Mouse (Mus musculus): ENCODE data around the gene D630045J12Rik.

Gene D630045J12Rik

DNA sequence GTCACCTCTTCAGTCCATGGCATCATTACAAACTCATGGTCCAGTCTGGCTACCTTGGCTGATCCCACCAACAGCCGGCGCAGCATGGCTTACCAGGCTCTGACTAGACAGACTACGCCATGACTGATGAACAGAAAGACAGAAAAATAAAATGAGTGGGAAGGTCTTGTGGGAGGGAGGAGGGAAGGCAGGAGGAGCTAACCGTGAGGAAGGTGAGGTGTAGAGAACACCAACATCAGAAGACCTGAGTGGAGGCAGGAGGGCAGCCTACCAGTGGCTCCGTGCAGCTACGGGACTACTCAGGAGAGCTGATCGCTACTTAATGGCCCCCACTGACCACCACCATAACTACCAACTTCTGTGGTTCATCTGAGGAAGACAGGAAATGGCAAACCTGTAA lies 60.9 kb downstream of the D630045J12Rik start:
- DNase-seq (ENCODE audit: low spot score): no peak

DNA sequence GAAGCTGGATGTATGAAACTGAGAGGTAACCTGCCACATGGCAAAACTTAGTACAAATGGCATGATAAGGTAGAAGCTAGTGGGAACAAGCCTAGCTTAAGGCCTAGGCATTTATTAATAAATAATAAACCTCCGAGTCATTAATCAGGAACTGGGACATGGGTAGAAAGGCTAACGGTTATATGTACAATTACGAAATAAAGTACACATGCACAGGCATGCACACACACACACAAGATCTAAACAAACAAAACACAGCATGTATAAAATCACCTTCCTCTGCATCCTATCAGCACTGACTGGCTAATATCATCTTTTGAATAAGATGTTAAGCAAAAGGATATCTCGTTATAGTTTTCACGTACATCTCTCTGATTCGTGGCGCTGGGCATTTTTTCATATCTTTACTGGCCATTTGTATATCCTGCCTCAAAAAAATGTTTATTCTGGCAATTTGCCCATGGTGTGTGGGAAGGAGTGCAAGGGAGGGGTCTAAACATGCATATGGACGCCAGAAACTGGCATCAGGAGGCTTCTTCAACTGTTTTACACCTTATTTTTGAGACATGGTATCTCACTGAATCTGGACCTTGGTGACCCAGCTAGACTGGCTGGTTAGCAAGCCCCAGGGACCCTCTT lies 67.4 kb downstream of the D630045J12Rik start:
- no peak for DNase-seq (ENCODE audit: low spot score)

DNA sequence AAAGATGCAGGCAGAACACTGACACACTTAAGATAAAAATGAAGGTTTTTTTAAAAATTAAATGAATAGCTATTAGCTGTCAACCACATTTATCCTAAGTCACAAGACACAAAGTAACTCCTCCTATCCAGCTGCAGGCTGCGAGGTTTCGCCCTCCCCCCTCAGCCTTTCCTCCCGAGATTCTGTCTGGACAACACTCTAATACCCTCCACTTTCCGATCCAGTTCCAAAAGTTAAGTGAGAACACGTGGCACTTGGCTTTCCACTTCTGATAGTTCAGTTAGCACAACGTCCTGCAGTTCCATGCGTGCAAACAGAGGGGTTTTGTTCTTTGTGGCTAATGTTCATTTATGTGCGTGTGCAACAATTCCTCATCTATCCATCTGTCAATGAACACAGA lies 69.0 kb downstream of the D630045J12Rik start:
- no peak for DNase-seq (ENCODE audit: low spot score)

DNA sequence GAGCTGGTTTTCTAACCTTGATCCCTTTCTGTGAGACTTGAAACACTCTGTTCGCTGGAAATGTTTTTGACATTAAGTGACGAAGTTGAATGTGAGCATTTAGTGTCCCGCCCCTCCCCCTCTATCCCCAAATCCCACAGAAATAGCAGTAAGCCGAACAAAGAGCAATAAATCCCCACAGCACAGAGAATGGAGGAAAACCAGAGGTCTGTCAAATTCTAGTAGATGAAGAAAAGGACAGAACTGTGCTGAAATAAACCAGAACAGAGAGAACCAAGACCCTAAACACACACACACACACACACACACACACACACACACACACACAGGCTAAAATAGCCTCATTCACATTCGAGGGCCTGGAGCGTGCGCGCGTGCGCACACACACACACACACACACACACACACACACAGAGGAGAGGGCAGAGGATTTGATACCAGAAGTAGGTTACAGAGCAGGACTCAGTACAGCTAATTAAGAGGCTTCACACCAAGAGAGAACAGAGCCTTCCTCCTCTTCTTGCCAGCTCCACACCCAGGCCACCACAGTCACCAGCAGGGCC lies 72.0 kb downstream of the D630045J12Rik start:
- DNase-seq (ENCODE audit: low spot score): no peak

DNA sequence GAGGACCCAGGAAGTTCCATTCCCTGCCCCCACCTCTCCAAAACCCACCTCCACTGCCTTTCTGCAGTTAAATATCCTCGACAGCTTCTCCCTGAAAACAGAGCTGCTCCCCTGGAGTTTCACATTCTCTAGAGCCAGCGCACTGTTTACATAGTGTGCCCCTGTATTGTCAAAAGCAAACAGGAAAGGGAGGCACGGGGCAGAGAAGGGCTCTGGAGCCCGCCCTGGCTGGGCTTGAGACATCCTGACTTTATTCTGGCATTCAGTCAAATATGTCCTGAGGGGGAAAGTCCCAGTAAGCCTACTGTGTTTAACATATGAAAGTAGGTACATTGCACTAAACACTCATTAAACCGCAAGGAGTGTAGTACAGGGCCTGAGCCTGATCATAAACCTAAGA lies 73.1 kb downstream of the D630045J12Rik start:
- DNase-seq (ENCODE audit: low spot score): no peak

DNA sequence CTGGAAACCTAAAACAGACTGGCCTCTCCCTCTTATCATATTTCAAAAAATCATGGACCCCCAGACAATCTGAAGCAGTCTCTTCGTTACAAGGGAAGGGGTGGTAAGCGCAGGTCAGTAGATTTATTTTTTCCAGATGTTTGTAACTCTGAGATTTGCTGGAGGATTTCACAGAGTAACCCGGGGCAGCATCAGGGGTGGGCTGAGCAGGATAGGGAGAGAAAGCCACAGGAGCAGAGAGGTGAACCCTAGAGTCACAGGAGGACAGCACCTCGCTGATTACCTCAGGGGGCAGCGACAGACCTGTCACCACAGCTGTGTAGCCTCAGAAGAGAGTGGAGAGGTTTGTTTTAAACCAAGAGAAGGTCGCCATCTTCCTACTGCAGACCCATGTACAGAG lies 88.4 kb downstream of the D630045J12Rik start:
- peak; percentile 53 for DNase-seq (ENCODE audit: low spot score)

DNA sequence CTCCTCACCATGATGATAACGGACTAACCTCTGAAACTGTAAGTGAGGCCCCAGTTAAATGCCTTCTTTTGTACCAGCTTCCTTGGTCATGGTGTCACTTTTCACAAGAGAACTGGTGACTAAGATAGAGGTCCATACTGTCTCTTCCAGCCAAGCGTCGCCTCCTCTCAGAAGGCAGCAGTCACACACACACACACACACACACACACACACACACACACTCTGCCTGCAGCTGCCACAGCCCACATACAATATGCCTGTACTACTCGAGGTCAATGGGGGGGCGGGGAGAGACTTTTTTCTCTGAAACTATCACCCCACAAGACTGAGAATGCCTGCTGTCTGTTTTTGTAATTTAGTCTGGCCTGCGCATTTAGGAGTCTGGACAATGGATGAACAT lies 89.1 kb downstream of the D630045J12Rik start:
- DNase-seq (ENCODE audit: low spot score): no peak

DNA sequence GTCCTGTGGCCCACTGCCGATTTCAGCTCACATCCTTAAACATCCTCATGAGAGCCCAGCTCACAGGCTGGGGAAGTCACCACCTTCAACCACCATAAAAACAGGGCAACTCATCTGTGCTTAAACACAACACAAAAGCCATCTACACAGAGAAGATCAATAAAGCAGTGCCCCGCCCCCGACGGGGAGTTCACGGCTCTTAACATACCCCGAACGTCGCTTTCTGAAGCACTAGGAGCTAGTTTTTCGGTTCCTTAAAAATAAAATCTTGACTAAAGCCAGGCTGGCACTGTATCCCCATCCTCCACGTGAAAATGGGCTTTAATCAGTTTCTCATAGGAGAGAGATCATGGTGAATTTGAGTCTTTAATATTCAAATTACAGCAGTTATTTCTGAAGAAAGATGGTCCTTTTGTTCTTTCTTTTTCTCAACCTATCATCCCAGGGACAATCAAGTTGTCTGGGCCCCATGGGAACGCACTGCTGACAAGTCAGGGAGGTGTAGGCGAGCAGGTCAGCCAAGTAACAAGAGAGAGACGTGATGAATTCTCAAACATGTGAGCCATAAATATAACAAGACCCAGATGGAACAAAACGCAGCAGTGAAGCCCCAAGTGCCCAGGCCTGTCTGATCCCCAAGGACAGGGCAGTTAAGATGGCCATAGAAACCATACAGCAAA lies 90.8 kb downstream of the D630045J12Rik start:
- DNase-seq (ENCODE audit: low spot score): peak; percentile 58

DNA sequence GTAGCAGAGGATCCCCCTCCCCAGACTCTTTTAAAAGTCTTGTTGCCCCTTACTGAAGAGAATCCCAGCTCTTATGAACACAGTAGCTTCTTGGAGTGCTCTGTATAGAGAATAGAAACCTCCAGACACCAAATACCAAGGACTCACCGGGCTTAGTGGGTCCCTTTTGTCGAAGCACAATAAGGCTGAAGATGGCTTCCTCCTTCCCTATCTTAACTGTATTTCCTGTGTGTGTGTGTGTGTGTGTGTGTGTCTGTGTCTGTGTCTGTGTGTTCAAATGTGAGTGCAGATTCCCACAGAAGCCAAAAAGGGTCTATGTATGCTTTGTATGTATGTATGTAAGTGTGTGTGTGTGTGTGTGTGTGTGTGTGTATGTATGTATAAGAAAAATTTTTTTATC lies 93.3 kb downstream of the D630045J12Rik start:
- DNase-seq (ENCODE audit: low spot score): no peak

DNA sequence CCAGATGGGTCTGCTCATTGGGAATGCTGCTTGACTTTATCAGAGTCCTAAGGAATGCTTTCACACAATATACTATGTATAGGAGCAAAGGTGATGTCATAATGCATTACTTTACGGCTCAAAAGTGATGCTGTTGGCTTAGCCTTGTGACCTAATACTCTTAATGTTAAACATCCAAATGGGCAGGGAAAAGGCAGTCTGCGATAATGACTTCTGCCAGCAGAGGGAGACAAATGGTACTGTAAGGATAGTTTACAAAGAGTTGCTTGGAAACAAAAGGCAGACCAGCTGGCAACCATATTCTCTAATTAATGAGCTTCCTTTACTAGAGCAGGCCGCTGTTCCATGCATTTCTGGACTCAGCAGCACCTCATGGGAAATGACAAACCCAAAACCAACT lies 93.7 kb downstream of the D630045J12Rik start:
- peak; percentile 96 for DNase-seq (ENCODE audit: low spot score)

DNA sequence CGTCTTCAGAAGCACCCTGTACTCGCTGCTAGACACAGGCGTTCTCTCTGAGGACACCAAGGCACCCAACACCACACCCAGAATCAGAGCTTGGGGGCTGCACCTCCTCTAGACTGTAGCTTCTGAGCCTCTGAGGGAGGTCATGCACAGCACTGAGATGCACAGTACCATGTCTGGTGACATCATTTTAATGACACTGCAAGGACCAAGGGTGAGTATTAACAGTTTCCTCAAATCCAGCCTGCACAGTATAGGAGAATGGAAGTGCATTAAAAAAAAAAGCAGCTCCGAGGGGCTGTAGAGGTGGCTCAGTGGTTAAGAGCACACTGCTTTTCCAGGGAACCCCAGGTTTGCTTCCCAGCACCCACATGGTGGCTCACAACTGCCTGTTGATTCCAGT lies 94.2 kb downstream of the D630045J12Rik start:
- DNase-seq (ENCODE audit: low spot score): no peak

DNA sequence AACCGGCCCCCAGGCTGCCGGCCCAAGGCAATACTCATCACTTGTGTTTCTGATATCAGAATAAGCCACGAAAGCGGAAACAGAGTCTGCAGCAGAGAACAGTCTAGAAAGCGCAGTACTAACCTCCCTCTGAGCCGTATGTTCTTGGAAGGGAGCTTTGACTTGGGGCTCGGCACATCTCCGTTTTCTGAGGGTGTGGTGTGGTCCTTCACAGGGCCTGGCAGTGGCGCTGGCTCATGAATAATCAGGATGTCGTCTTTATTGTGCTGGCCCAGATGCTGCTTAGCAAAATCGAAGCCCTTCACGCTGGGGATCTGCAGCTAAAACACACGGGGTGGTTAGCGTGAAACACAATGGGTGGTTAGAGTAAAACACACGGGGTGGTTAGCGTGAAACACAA lies 95.9 kb downstream of the D630045J12Rik start:
- no peak for DNase-seq (ENCODE audit: low spot score)

DNA sequence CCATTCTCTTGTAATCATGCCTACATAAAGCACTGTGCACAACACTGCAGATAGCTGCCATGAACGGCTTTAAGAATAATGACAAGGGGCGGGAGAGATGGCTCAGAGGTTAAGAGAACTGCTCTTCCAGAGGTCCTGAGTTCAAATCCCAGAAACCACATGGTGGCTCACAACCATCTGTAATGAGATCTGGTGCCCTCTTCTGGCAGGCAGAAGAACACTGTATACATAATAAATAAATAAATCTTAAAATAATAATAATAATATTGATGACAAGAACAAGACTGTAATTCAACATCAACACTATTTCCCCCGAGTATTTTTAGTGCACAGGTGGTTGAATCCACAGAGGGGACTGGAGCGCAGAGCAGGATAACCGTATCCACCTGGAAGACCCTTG lies 97.6 kb downstream of the D630045J12Rik start:
- DNase-seq (ENCODE audit: low spot score): no peak

DNA sequence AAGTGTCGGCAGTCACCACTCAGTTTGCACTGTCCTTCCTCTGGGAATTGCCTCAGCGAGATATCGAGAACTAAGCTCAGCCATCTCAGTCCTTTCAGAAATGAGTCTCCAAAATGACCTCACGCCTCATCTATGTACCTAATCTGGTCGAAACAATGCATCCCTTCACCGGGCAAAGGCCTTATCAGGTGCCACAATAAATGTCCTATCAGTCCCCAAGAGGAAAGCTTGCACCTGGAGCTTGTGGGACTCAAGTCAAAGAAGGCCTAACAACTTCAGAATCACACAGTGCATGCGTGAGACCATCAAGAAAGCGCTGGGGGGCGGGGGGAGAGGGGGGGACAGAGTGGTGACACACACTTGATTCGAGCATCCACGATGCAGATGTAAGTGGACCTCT lies 101.5 kb downstream of the D630045J12Rik start:
- DNase-seq (ENCODE audit: low spot score): no peak

DNA sequence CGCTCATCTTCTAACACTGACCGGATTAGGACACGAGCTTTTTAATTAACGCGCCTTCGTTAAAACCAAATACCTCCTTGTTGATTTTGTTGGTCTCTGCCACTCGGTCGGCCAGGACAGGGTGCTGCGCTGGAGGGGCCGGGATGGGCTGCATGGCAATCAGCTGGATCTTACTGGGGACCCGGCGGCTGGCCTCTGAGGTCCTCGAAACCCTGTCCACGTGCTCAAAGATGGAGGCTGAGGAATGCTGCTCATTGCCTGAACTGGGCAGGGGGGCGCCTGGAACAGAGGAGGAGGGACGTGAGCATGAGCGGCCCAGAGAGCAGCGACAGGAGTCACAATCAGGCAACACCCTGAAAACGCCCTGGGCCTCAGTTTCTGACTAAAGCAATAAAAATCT lies 104.3 kb downstream of the D630045J12Rik start:
- no peak for DNase-seq (ENCODE audit: low spot score)

DNA sequence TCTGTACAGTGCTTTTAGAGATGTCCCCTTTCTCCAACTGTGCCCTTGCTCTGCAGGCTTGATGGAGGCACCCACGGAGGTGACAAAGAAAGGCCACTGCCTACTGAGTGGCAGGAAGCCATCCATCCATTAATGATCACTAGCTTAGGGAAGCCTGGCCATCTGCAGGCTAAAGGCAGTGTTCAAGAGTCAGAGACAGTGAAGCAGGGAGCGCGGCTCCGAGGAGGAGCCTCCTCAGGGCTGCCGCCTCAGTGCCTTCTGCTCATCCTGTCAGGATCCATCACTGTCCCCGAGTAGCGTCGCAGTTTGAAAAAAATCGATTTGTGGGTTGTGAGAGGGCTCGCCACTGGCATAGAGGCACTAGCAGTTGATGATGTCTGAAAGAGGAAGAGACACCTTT lies 105.2 kb downstream of the D630045J12Rik start:
- DNase-seq (ENCODE audit: low spot score): no peak

DNA sequence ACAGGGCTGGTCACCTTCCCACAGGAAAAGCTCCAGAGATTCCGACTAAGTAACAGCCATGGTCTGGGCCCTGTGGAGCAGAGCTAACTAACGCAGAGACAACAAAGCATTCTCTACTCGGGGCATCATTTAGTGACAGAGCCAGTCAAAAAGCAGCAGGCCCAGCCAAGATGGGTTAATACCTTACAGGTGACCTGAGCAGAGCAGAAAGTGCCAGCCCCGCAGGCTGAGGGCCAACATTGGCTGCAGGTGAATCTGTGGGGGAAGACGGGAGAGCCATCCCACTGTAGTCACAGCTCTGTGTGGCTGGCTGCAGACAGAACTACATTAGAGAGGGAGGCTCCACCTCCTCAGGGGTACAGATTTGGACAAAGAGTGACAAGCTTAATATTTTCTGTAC lies 106.5 kb downstream of the D630045J12Rik start:
- DNase-seq (ENCODE audit: low spot score): no peak

DNA sequence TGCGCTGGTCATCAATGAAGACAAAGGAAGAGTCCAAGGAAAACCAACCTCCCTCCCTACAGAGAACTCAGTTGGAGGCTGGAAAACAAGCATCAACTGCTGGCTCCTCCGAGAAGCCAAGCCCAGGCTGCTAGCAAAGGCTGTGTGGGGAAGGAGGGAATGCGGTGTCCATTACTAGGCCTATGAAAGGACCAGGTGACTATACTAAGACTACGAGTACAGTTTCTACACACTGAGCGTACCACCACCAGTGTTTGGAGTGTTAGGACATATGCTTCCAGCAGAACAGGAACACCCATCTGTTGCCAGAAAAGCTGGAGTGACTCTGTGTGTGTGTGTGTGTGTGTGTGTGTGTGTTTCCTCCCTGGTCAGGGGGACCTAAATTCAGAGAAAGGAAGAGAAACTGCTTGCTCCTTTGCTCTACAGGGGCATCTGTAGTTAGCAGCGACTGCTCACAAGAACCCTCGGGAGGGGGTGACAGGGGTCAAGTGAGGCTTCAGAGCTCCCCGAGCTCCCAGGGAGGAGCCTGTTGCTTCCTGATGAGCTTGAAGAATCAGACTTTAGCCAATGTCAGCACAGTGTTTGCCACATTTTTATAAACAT lies 108.2 kb downstream of the D630045J12Rik start:
- DNase-seq (ENCODE audit: low spot score): no peak

DNA sequence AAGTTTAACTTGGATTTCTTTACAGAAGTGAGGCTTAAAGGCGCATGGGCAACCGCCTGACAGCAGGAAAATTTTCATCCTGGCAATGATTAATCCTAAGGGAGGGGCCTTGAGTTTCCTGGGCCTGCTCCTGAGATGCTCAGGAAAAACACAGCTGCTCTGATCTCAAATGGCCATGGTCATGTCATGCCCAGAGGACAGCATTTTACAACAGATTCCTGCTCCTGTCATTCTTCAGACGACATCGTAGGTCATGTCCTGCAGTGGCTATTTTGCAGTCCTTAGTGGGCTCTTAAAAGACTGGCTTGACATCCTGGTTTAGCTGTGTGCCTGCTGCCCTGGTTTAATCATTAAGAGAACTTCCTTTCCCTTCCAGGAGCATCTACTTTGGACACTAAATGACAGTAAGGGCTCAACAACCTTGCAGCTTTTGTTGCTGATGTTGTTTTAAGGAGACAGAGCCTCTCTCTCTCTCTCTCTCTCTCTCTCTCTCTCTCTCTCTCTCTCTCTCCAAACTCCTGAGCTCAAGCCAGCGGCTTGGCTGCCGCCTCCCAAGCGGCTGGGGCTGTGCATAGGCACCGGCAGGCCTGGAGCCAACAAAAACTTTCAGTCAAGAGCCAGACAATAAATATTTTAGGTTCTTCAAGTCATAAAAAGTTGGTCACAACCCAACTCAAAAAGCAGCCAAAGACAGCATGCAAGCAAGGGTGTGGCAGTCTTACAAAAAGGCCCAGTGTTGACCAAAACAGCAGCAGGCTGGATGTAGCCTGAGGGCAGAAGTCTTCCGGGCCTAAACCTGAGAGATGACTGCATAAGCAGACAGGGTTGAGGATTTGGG lies 109.4 kb downstream of the D630045J12Rik start:
- no peak for DNase-seq (ENCODE audit: low spot score)

DNA sequence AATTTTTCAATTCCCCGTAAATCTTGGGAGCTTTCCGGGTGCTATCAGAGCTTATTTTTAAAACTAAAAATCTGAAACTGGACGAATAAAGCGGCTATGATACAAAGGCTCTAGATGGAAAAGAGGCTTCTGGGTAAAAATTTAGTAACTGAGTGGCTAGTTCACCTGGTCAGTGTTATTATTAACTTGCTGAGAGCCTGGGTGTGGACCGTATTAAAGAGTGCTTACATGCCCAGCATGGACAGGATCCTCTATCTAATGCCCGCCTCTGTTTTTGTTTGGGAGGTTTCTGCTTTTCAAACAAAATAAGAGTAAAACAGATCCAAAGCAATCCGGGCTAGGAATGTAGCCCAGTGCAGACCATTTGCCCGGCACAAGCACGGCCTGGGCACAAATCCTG lies 113.4 kb downstream of the D630045J12Rik start:
- DNase-seq (ENCODE audit: low spot score): no peak

DNA sequence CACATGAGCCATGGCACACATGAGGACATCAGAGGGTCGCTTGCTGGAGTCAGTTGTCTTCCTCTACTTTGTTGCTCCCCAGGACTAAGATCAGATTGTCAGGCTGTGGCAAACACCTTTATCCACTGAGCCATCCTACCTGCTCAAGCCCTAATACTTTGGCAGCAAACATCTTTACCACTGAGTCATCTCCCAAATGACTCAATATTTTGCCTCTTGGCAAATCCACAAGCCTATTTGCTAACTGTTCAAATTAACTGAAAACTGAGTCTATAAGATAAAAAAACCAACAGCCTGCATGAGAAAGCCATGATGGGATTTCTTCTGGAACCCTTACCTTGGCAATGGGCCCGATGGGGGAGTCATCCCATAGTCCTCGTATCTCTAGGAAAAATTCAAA lies 114.7 kb downstream of the D630045J12Rik start:
- DNase-seq (ENCODE audit: low spot score): no peak

DNA sequence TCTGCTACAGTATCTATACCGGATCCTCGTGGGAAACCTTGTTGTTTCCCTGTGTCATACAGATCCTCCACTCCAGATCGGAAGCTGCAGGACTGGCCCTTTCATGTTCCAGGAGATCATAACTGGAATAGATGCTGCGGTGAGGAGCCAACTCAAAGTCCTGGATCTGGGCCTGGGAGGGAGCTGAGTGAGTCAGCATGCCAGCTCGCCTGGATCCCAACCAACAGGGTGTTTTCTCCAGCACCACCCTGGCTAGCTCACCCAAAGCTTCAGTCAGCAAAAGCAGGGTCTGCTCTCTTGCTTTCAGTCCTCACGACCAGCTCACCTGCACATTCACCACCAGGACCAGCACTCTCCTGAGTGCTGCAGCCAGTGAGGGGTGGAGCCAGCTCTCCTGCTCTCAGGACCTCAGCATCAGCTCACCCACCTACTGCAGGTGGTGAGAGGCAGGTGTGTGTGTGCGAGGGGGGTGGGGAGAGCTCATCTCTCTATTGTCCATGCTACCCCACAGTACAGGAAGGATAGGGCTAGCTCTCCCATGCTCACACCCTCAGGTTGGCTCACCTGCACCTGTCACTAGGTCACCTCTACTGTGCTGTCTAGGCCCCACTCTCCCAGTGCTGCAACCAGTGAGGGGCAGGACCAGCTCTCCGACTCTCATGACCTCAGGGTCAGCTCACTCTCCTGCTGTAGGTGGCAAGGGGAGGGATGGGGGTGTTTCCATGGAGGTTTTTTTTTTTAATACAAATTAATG lies 118.8 kb downstream of the D630045J12Rik start:
- no peak for DNase-seq (ENCODE audit: low spot score)

All from embryo, embryonic 10.5 days (tissue).